Mouse (Mus musculus) lung, postnatal 14 days (tissue): Measurements from ENCODE around the gene Ms4a15.

ENCODE experiments used
- DNase-seq: peaks from one replicate; pipeline ENCODE4 v3.0.0; 2021

Ms4a15 gene

DNA sequence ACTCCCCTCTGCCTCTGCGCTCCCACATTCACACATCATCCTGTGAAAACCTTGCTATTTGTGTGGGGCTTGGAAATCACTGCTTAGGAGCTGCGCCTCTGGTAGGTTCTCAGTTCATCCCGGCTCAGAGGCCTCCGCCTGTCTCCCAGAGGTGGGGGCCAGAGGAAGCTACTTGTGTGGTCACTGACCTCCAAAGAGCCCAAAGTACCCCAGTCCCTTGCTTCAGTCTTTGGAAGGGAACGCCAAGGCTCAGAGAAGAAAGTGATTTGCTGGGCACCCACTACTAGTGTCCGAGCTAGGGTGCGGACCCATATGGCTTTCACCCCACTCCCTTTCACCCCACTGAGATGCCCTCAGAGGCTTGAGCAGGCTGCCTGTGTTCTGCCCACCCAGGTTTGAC, at the start of gene Ms4a15:
Gene Ms4a15, minus strand, starts transcription at position 101 of the 400 bp plus-strand sequence.
- no peak for DNase-seq

- no peak for DNase-seq
Measured at GRCm38 (mm10) chr19:11037570-11037969, 44.5 kb upstream of the Ms4a15 start.

- DNase-seq: no peak
Measured at GRCm38 (mm10) chr19:11022382-11022781, 29.3 kb upstream of the Ms4a15 start.

DNA sequence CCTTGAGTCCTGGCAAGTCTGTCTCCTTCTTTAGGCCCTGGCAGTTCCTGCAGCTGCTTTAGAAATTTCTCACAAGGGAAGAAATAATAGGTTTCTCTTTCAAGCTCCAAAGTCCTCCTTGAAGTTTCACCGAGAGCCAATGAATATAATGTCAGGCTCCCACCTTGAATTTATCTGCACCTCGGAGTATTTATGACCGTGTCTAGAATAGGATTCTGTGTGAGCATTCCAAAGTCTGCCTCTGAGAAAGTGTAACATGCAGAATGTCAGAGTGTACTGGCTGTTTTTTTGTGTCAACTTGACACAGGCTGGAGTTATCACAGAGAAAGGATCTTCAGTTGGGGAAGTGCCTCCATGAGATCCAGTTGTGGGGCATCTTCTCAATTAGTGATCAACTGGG, 24.8 kb upstream of the Ms4a15 start, which contains the start of gene Ms4a18:
Gene Ms4a18, minus strand, starts transcription at position 141 of the 400 bp plus-strand sequence.
- DNase-seq: no peak

GRCm38 (mm10) chr19:11017251-11017650, 24.2 kb upstream of the Ms4a15 start:
- DNase-seq: no peak

DNA sequence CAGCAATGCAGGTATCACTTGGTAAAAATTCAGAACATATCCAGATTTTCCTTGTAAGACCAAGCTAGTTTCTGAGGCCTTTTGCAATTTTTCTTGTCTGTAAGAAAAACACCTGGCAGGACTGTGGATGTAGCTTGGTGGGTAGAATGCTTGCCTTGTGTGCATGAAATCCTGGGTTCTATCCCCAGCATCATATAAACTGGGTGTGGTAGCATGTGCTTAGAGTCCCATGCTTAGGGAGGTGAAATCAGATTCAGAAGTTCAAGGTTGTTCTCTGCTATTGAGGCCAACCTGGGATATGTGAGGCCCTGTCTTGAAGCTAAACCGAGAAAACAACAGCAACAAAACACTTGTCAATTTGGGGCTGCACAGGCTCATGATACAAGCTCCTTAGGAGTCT, 22.9 kb upstream of the Ms4a15 start:
- no peak for DNase-seq

DNA sequence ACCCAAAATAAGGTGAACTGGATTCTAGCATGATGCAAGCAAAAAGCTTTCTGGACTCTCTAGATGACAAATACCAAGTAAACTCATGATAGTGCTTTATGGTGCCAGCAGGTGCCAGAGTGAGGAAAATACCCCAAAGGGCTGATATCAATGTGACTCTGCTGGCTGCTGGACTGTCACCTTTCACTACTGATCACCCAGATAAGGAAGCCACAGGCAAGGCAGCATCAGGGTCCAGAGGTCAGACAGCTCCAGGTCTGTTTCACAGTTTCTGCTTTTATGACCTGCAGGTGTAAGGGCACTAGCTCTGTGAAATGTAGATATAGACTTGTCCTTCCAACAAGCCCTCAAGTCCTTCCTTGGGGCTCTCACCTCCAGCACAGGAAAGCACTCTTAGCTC, 22.4 kb upstream of the Ms4a15 start:
- no peak for DNase-seq

DNA sequence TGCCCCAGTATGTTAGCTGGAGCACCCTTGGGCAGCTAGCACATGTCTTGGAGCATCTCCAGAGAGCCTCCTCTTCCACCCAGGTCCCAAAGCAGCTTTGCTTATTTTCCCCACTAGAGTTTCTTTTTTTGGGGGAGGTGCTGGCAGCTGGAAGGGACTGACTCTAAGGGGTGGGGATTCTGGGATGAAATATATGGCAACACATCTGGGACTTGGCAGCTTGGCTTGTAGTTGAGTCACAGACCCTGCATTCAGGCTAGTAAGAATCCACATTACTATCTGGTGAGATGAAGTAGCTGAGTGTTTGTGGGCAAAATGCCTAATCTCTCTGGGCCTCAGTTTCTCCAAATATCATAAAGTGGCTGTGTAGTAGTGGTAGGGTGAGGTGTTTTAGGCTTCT, 1.1 kb downstream of the Ms4a15 start:
- no peak for DNase-seq

- no peak for DNase-seq
Measured at GRCm38 (mm10) chr19:10990751-10991150, 2.3 kb downstream of the Ms4a15 start.

GRCm38 (mm10) chr19:10988563-10988962, 4.5 kb downstream of the Ms4a15 start:
- no peak for DNase-seq

- DNase-seq: no peak
Measured at GRCm38 (mm10) chr19:10985889-10986288, 7.2 kb downstream of the Ms4a15 start.

GRCm38 (mm10) chr19:10984551-10984950, 8.5 kb downstream of the Ms4a15 start:
- no peak for DNase-seq

DNA sequence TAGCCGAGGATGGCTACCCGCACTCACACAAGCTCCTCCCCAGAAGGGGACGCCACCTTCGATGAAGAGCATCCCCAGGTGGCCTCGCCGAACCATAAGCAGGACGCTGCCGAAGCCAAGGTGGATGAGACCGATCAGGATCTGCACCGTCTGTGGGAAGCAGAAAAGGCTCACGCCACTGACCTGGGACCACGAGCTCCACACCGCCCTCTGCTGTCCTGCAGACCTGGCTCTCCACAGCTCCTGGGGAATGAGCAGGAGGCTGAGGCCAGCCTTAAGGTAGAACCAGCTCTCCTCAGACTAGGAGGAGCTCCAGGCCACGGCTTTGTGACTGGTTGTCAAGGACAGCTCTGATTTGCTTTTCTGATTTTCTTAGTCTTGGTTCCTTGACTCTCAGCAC, 9.9 kb downstream of the Ms4a15 start:
- peak; percentile 59 for DNase-seq

DNA sequence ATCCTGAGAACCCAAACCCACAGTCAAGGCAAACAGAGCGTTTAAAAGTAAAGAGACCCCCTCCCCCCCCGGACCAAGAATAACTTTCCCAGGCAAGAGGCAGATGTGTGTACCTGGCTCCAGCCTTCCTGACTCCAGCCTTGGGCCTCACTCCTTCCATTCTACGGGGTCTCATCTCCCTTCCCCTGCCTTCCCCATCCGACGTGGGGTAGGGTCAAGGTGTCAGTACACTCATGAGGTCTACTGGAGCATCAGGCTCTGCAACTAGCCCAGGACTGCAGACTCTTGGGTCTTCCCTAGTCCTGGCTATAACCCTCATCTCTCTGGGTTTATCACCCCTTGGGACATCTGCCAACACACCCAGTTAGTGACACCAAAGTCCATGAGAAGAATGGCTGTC, 12.8 kb downstream of the Ms4a15 start:
- DNase-seq: no peak

DNA sequence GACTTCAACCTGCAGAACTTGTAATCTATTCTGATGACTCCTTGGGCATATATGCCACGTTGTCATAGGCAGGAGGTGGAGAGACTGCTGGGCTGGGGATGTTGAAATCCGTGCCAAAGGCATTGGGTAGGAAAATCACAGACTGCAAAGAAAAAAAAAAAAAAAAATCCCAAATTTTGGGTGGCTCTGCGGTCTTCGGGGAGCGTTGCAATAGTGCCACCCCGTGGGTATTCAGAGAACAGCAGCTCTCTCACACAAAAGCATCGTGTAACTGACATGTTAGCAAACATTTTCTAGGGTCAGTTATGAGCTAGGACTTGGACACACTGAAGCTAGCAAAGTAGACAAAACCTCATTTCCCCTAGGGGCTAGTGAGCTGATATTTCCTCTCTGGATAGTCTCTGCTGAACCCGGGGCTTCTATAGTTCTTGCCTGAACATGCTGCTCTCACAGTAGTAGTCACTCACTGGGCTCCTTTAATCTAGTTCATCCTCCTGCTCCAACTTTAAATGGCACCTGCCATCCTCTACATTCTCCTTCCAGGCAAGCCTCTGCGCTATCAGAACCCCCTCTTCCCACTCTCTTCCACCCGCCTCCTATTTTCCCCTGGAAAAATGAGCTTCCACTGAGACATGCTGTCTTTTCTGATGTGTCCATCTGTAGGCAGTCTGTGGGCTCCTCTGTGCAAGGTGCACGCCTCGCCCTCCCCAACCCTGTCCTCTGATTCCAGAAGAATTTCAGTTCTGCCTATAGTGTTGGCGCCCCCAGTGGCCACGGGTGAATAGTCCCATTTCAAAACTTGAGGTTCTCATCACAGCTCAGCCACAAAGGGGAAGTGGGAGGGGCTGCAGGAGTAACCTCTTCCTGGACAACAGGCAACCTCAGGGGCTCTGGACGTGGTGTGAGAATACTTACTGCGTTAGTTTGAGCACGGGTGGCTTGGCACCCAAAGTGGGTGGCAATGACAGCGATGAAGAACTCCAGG, 13.6 kb downstream of the Ms4a15 start:
- DNase-seq: peak; percentile 82

- DNase-seq: peak; percentile 35
Measured at GRCm38 (mm10) chr19:10976318-10976717, 16.7 kb downstream of the Ms4a15 start.

- no peak for DNase-seq
Measured at GRCm38 (mm10) chr19:10975187-10975586, 17.9 kb downstream of the Ms4a15 start.

- no peak for DNase-seq
Measured at GRCm38 (mm10) chr19:10974238-10974865, 18.7 kb downstream of the Ms4a15 start, which contains the start of gene Ms4a10. TSS of gene Ms4a10 (minus strand) at chr19:10974670.

GRCm38 (mm10) chr19:10973187-10973586, 19.9 kb downstream of the Ms4a15 start:
- no peak for DNase-seq

- DNase-seq: no peak
Measured at GRCm38 (mm10) chr19:10972660-10973059, 20.4 kb downstream of the Ms4a15 start.

DNA sequence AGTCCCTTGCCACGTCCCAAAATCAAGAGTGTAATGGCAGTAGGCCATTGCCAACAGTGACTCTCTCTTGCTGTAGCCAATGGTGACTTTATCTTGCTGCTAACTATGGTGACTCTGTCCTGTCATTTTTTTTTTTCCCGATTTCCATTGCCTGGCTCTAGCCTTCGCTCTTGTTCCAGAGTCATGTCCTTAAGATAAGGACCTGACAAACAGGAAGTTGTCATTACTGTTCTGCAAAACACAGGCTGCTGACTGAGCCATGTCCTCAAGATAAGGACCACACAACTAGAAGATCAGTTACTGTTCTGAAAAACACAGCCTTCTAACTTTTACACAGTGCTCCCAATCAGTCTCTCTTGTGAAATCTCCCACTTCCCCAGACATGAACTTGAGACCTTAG, 22.6 kb downstream of the Ms4a15 start:
- DNase-seq: no peak

DNA sequence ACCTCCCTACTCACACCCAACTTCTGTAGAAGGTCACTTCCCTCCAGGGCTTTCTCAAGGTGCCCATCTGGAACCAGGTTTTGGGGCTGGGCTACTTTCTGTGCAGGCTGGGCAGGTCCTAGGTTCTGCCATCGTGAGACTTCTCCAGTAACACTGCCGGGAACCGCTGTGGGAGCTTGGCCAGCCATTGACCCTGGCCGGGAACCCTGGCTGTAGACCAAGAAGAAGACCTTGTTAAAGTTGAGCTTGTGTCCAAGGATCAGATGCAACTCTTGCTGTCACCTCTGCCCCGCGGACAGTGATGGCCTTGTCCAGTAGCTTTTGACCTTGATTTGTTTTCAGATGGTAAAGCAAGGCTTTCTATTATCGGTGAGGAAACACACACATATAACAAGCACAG, 24.5 kb downstream of the Ms4a15 start:
- no peak for DNase-seq

GRCm38 (mm10) chr19:10965721-10966120, 27.3 kb downstream of the Ms4a15 start:
- DNase-seq: no peak

DNA sequence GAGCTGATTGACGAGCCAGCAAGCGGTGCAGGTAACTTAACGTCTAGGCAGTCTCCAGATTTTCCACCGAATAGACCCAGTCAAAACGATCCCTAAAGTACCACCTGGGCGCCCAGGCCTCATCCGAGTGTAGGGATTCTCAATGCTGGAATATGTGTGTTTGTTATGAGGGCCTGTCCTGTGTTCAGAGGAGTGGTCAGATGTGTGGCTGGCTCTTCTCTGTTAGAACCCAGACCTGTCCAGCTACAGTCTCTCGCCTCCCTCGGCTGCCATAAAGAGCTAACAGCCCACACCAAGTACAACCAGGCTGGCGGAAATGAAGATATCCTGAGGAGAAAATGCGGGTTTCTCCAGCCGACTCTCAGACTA, 33.1 kb downstream of the Ms4a15 start:
- no peak for DNase-seq
